Mouse (Mus musculus) kidney, adult 9 months (tissue): ENCODE measurements around the gene Zic2.
"Not testable (repeated sequence)": the region's sequence is repeated elsewhere in the genome, so short reads cannot be mapped to it uniquely, and the experiment has no call there.

Experiments
- DNase-seq: peaks from one replicate; pipeline ENCODE4 v3.0.0; 2022

Gene Zic2

DNA sequence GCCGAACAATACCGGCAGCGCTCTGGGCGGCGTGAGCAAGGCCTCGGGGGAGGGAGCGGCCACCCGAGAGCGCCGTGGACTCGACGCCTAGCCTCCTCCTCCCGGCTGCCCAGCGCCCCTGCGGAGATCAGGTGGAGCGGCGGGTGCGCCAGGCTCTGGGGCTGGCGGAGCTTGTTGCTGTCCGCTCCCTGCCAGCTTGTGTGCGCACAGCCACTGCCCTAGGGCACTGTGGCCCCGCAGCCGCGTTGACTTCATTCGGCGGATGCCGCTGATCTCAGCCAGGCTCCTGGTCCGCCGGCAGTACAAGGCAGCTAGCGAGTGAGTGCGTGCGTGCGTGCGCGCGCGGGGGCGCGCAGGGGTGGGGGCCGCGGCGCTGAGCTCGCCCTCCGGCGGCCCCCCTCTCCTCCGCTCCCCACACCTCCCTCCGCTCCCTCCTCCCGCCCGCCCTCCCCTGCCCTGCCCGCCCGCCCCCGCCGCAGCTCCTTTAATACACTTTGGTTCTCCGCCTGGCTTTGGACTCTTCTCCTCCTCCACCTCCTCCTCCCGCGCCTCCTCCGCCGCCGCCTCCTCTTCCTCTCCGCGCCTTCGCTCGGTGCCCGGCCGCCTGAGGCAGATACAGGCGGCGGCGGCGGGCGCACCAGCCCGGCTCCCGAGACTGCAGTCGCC lies at the start of gene Zic2:
Zic2 (plus strand) TSS at position 545 of the 666 bp plus-strand sequence.
- DNase-seq = no peak

DNA sequence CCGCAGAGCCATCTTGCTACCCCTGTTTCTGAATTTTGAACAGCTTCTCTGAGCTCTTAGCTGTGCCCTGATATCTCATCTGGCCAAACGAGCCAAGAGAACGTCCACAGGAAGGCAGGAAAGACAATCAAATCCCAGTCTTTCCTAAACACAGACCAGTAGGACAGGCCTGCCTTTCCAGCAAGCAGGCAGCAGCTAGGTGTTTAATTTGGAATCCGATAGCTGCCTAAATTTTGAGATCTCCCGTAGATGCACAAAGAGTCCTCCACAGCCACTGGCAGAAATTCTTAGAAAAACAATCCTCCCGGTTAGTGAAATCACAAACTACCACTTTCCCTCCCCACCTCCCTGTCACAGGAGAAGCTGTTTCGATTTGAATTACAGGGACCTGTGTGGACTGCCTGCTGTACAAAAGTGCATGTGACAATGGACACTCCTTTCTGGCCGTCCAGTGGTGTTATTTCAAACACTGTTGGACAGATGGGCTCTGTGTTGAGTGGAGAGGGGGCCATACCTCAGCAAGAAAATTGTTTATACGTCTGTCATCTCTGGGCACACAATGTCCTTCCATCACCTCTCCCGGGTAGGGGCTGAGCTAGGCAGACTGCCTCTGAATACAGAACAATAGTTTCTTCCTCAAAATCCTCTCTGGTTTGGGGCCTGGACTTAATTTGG lies 48.6 kb upstream of the Zic2 start:
- no peak for DNase-seq

DNA sequence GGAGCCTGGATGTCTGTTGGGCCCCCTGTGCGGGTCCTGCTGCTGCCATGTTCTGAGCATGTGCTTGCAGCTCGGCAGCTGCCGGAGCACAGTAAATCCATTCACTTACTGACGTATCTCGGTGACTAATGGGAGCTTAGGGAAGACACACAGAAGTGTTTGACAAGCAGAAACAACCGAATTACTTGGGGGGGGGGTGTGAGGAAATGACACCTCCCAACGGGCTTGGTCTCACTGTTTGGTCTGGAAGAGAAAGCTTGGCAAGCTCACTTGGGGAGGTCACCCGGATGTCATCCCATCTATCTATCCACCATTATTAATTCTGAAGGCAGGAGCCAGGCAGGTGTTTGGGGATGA lies 48.1 kb upstream of the Zic2 start:
- DNase-seq = no peak

DNA sequence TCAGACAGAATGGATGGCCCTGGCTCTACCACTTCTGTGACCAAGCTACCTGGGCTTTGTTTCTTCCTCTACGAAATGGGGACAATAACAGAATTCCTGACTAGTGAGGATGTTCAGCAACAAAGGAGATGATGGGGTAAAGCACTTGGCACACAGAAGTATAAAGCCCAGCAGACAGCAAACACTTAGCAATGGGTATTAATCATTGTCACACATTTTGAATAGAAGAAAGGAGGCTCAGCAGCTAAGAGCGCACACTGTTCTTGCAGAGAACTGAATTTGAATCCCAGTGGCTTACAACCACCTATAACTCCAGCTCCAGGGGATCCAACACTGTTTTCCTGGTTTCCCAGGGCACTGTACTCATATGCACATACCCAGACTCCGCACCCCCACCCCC lies 47.6 kb upstream of the Zic2 start:
- no peak for DNase-seq

DNA sequence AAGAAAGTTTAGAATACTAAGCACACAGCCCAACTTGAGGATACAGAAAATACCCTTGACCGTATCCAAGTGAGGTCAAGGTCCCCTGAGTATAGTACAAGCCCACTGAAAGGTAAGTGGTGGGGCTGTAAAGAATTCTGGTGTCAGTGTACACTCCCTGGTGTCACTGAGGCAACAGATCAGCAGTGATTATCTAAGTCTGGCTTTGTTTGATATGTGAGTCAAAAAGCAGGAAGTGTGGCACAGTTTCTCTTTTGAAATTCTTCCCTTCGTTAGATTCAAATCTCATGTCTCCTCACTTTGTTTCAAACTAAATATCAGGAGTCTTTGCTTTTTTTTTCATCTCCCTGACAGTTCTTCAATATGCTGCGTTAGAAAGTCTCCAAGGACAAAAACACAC lies 42.7 kb upstream of the Zic2 start:
- no peak for DNase-seq

DNA sequence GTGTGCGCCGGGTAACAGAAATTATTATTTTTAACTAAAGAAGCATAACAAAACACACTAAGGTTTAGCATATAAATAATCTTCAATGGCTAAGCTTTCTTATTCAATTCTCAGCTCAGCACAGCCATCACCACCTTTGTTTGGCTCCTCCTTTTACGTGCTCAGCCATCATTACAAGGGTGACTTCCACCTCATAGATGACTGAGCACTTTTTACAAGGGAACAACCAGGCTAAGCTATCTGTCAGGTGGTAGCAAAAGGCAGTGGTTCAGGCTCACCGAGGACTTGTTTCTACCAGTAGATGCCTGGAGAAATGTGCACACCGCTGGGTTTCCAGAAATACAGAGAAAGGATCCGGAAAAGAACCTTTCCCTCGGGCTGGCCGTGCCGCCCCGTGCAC lies 41.2 kb upstream of the Zic2 start:
- DNase-seq = no peak

DNA sequence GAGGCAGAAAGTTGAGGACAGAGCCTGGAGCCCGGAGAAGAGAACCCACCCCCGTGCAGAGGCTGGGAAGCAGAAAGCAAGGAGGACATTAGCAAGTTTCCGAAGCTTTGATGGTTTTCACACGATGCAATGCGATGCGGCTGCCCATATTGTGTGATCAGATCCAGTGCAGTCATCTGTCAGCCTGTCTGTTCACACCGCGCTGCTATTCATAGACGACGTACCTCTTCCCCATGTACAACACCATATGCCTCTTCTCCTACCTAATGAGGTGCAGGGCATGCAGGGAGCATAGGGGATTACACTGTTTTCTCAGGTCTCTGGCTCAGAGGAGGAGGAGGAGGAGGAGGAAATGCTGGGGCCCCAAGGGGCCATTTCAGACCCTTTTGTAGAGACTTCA lies 38.4 kb upstream of the Zic2 start:
- no peak for DNase-seq

DNA sequence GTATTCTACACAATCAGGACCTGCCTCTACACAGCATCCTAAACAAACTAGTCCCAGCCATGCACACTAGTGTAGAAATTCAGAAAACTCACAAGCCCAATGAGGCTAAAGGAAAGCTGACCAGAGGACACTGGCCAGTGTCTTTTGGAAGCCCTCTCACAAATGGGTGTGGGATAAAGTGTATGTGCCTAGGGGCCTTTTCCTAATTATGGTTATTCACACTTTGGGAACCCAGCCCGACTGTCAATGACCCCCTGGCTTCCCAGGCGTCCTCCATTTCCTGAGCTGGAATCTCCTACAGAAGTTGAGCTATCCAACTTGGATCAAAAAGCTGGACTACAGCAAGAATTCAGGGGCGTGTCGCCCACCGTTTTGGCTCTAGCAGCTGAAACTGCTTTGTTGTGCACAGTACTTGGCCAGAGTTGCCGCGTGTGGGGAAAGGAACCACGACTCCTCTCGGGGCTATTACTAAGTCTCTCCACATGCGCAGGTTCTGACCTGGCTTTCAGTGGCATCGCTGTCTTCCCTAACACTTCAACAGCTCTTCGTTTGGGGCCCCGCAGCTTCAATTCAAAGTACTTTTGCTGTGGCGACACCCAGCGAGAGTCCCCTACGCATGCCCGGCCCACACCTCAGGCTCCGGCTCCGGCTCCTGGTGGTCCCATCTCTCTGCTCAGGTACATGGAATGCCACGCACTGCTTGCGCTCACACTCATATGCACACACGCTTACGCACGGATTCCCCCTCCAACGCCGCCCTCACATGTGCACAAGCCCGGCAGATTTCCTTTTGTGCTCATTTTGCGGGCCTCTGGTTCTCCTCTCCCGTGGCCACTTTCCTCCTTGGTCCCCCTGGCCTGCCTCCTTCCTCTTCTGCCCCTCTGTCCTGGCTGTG lies 25.4 kb upstream of the Zic2 start:
- no peak for DNase-seq

DNA sequence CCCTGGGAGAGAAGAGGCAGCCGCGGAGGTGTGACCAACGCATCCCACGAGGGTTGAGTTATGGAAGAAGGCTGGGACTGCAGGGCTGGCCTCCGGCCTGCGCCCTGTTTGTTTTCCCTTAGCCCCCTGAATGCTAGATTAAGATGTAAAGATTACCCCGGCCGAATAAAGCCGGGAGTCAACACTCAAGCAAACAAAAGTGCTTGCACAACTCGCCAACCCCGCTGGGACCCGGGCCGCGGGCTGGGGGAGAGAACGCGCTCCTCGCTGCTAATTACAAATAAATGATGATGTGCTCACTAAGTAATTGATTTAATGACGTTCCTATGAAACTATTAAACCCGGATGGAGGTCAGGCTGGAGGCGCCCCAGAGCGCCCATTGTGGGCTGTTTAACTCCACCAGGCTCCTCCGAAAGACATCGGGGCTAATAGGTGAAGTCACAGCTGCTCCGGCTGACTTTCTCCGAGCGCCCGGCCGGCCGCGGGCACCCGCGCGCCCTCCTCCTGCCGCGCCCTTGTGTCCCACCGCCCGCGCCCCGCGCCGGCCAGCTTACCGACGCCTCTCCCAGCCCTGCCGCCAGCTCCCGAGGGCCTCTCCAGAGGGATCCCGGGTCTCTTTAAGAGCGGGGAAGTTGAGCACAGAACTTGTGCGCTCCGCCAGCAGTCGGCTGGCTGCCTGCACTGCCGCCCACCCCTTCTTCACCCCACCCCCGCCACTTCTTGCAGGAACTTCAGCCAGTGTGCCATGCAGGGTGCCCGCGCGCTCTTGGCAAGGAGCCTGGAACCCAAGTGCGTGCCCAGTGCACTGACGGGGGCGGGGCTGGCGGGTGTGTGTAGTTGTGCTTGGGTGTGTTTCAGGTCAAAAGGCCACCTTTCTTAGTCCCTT lies 24.5 kb upstream of the Zic2 start, which contains the start of gene Gm5089:
Gm5089 (minus strand) TSS at position 620 of the 887 bp plus-strand sequence.
- DNase-seq = peak; percentile 62

DNA sequence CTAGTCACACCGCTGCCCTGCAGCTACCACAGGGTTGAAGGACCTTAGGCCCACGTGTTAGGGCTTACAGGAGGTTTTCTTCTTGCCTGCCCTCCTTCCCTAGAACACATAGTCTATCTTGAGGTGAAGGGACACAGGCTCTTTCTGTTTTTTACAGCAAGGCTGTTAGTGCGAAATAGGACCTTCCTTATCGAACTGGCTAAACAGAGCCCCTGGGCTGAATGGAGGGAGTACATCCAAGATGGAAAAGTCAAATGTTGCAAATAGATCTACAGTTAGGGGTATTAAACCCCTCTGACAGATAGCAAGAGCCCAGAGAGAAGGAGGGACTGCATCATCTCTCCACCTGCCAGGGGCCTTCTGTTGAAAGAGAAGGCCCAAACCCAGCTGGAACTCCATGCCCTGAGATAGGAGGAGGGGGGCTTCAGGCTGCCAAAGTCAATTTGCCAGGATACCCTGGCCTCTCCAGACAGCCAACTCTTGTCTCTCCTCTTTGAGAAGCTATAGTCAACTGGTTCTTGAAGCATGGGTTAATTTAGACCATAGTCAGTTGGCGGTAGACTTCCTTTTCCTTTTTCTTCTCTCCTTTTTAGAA lies 23.6 kb upstream of the Zic2 start:
- no peak for DNase-seq

DNA sequence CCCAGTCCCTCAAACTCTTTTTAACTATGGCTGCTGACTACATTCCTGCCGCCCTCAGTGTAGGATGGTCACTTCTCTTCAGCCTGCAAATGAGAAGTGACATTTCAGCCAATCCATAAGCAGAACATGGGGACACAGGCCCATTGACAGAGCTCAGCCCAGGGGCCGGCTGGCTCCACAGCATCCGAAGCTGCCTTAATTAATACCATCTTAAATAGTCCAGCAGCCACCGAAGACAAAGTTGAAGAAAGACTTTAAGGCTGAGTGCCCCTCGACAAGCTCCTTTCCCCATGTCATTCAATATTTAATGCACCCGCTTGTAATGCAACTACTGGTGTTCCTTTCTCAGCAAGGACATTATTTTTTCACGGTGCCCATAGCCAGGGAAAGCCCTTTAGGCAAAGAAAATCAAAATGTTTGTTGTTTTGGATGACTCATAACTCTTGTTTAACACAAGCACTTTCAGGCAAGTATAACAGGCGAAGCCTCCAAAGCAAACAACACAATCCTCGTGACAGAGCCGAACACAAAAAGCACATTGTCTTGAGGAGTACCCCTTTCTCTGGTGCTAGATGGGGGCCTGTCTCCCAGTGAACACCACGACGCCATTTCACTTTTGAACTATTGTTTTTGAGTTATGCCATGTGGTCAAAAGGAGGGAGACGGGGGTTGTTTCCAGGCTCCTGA lies 22.4 kb upstream of the Zic2 start:
- DNase-seq = no peak

DNA sequence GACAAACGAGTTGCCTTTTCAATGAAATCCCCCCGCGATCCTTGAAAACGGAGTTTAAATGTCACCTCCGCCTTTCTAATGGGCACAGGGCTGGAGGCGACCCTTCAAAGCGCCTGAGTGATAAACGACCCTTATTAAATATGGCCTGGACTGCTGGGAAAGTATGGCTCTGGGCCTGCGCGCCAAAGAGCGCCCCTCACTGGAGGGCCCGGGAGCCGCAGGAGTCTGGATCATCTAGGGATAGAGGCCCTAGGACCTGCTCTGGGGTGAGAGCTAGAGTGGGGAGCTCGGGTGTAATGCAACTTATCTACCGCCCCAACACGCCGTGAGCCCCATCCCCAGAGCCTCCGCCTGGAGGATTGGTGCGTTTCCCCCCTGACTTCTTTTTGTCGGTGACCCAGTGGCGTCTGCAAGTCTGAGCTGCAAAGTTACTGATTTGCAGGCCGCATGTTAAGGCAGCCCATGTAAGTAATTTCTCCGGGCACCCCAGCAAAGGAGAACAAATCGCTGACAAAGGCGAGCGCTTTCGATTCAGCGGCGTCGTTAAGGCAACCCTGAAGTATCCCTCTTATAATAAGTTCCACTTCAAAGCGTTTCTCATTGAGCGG lies 21.7 kb upstream of the Zic2 start:
- DNase-seq = peak; percentile 59

DNA sequence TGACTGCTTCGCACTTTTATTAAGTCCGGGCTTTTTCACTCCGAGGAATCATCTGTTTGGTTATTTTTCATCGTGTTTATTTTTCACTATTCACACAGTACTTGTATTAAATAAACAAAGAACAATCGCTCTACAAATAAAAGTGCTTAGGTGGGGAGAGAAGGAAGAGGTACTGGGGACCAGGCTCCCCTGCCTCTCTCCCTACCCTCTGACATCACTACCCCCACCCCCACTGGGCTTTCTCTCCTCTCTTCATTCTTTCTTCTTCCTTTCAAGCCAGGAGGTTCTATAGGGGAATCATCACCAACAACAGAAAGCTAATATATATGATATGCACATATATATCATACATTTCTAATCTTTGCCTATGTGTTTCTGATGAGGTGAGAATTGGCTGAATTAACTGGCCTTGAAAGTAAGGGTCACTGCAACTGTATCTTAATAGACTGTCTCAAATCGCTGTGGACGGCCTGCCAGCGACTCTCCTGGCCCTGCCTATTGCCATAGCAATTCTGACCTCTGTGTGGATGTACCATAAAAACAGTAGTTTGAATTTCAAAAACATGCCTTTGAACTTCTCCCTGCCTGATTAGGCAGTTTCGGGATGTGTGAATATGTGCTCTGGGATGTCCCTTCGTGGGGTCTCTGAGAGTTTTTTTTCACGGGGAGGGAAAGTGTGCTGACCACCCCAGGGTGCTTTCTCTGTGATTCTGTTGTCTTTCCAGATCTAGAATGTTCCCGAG lies 21.1 kb upstream of the Zic2 start:
- no peak for DNase-seq

DNA sequence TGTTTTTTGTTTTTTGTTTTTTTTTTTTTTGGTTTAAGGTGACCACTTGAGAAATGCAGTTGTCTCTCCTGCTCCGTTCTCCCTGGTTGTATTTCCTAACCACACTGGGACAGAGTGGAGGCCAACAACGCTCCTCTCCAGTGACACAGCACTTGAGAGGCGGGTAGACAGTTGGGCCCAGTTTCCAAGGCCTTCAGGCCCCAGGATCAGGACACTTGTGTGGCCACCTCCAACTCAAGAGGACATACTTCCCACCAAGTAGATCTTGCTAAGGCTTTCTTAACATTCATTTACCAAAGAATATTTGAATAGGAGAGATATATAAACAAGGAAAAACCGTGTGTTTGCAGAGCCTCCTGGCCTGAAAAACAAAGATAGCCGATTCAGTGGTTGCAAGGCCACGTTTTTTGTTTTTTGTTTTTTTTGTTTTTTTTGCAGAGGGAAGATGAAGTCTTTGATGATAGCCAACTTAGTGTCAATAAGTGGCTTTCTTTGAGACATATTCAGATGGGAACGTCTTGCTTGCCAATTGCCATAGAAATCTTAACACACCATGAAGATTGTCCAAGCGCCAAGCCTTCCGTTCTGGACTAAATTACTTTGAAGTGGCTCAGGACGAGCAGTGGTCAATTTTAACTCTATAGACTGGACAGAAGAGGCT lies 20.2 kb upstream of the Zic2 start:
- DNase-seq = no peak

DNA sequence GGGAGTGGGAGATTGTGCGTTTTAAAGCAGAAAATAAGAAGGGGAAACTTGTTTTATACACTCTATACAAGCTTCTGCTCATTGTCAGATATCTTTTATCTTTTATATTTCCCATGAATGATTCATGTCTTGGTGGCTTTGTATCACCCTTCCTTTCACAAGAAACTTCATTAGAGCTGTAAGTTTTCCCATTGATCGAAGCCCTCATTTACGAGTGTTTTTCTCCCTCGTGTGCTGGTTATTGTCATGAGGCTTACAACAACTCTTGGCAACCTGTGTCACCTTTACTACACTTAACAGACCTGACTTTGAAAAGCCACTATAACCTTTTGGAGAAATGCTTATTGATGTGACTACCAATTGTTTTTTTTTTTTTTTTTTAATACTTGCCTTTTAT lies 19.7 kb upstream of the Zic2 start:
- no peak for DNase-seq

DNA sequence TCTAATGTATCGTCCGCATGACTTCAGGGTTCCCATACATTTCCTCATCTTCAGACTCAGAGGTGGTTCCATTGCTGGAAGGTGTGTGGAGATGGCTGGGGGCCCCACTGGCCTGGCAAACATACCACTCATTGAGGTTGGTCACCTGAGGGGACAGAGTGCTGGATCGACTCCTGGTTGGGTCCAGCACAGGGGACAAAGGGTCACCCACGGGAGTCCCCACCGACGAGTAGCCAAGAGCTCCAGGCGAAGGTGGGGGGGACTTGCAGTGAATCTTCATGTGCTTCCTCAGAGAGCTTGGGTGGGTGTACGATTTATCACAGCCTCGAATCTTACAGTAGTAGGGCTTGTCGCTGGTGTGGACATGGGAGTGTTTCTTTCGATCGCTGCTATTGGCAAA lies 15.9 kb upstream of the Zic2 start:
- not testable (repeated sequence) for DNase-seq

DNA sequence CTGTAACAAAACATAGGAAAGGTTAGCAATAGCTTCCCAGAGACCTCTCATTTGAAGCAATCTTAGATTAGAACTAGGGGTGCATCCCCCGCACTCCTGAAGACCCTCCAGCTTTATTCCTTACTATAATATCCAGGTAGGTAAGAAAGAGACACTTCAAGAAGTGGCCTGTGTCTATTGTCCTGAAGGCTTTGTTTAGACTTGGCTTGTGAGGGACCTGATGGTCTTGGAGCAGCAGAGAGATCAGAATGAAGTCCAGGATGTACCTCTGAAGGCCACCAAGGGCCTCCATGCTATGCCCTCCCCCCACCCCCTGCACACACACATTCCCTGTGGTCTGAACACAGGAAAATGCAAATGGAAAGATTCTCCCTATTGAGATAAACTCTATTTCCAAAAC lies 15.5 kb upstream of the Zic2 start:
- no peak for DNase-seq

DNA sequence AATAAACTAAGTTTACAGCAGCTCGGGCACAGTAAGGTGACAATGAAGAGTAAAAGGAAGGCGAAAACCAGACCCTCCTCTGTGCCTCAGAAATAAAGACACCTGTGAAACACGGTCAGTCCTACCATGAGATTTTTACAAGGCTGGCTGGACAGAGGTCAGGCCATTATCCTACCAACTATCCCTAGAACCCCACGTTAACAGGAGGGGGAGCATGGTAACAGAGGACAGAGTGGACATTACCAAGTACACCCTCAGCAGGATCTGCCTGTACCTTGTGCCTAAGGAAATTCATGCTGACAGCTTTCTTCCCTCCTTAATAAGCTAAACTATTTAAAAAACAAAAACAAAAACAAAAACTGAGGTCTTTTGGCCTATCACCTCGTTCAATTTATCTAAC lies 15.0 kb upstream of the Zic2 start:
- no peak for DNase-seq

DNA sequence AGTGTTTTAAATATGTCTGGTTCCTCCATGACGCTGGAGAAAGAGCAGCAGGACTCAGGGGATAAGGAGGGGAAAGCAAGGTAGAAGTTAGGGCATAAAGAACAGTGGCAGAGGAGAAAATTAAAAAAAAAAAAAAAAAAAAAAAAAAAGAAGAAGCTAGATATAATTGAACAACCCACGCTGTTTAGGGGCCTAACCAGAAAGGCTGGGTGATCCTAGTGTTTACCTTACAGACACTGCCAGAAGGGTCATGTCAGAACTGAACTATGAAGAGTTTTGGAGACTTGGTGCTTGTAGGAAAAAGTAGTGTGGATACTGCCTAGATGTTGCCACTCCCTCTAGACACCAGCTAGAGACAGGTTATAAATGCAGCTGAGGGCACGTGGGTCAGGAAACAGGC lies 13.7 kb upstream of the Zic2 start:
- DNase-seq = no peak

DNA sequence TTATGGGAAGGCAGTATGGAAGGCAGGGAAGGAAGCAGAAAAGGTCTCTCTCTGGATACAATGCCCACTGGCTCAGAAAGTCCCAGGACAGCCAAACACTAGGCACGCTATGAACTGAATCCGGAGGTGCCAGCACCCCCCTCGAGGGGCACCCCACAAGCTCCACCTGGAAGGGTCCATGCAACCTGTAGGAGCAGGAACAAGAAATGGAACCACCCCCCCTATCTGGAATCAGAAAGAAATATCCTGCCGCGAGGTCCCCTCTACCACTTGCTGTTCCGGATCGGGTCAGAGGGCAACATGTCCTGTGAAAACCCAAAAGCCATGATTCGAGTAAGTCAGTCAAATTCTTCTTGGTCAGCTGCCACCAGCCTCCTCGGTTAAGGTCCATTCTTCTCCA lies 13.3 kb upstream of the Zic2 start:
- DNase-seq = no peak
